Mouse (Mus musculus) liver, adult 2 months (tissue): ENCODE results near the gene Eif2ak4.

Experiments
- CTCF ChIP-seq: fragments of 200-500 bp; IDR thresholded peaks from 2 replicates; pipeline ENCODE4 v1.5.1; 2011; ENCODE audit warnings: low read depth, low read length, control low read depth
- POLR2A ChIP-seq: fragments of 200-500 bp; IDR thresholded peaks from 2 replicates; pipeline ENCODE4 v1.6.1; 2011; ENCODE audit warnings: low read length, control low read depth; ENCODE audit not compliant: insufficient read depth; ENCODE audit errors: extremely low read depth

GRCm38 (mm10) chr2:118415601-118416355 lies 27.4 kb downstream of the Eif2ak4 start:
- TF ChIP-seq CTCF (no peak), POLR2A (no peak)
